Mouse (Mus musculus): ENCODE results near the gene Lhcgr. TPM values are rescaled to one million over a fixed set of nuclear protein-coding genes. Genes with fewer than 3 reads are reported as not detected.

Gene Lhcgr
- total and polyA plus RNA-seq, 3 experiments, result 0.06 TPM; not detected in 2

GRCm38 (mm10) chr17:88755776-88756175, 36.0 kb downstream of the Lhcgr start:
- DNase-seq, result no peak
- H3K4me3 ChIP-seq, result no peak overlapping the region
- no peaks in the 10 kb centered on the region for H3K79me2 ChIP-seq (replicated peaks; ENCODE audit: control insufficient read depth, insufficient read depth, low read length)
- H3K27me3 ChIP-seq (ENCODE audit: control insufficient read depth, insufficient read depth, low read length), result no peaks in the 10 kb centered on the region
- no peak overlapping the region for H3K27ac ChIP-seq
- H3K4me1 ChIP-seq (ENCODE audit: control insufficient read depth, insufficient read depth, low read length), result no peaks in the 10 kb centered on the region
- TF ChIP-seq CTCF (IDR thresholded peaks at IDR 0.05) (no peak), EP300 (IDR thresholded peaks at IDR 0.05; ENCODE audit: insufficient read depth, low read depth, low read length) (no peak), POLR2A (IDR thresholded peaks at IDR 0.05; ENCODE audit: insufficient read depth, low read depth, low read length) (no peak)
- no peaks in the 10 kb centered on the region for H3K36me3 ChIP-seq (ENCODE audit: control insufficient read depth, insufficient read depth, low read length)
- WGBS, result 74% methylated on average over 6 of the region's 6 CpGs
- H3K9ac ChIP-seq (ENCODE audit: low read depth, low read length), result no peak overlapping the region
- intact Hi-C loops (cut with DNase I), result no loop called here

- H3K79me2 ChIP-seq (replicated peaks; ENCODE audit: control insufficient read depth, insufficient read depth, low read length), result no peaks in the 10 kb centered on the region
- no peak overlapping the region for H3K4me3 ChIP-seq
- 60% methylated on average over 12 of the region's 12 CpGs for WGBS
- DNase-seq, result no peak
- no peaks in the 10 kb centered on the region for H3K27me3 ChIP-seq (ENCODE audit: control insufficient read depth, insufficient read depth, low read length)
- no peaks in the 10 kb centered on the region for H3K4me1 ChIP-seq (ENCODE audit: control insufficient read depth, insufficient read depth, low read length)
- intact Hi-C loops (cut with DNase I), result loop anchor here (1.0 kb wide), 1 partner anchor 100 kb away; no protein-coding TSS in a partner anchor
- no peaks in the 10 kb centered on the region for H3K36me3 ChIP-seq (ENCODE audit: control insufficient read depth, insufficient read depth, low read length)
- TF ChIP-seq POLR2A (IDR thresholded peaks at IDR 0.05; ENCODE audit: insufficient read depth, low read depth, low read length) (no peak), EP300 (IDR thresholded peaks at IDR 0.05; ENCODE audit: insufficient read depth, low read depth, low read length) (no peak), CTCF (IDR thresholded peaks at IDR 0.05) (no peak)
- H3K9ac ChIP-seq (ENCODE audit: low read depth, low read length), result no peak overlapping the region
- H3K27ac ChIP-seq, result no peak overlapping the region
Observed at GRCm38 (mm10) chr17:88753472-88753857, 38.3 kb downstream of the Lhcgr start.

- Histone ChIP-seq H3K4me3 (no peak overlapping the region), H3K4me1 (ENCODE audit: control insufficient read depth, insufficient read depth, low read length) (no peaks in the 10 kb centered on the region), H3K79me2 (replicated peaks; ENCODE audit: control insufficient read depth, insufficient read depth, low read length) (no peaks in the 10 kb centered on the region), H3K27me3 (ENCODE audit: control insufficient read depth, insufficient read depth, low read length) (no peaks in the 10 kb centered on the region), H3K27ac (no peak overlapping the region), H3K9ac (ENCODE audit: low read depth, low read length) (no peak overlapping the region), H3K36me3 (ENCODE audit: control insufficient read depth, insufficient read depth, low read length) (no peaks in the 10 kb centered on the region)
- DNase-seq, result peak in 1 of 2 experiments; percentile 7
- TF ChIP-seq CTCF (IDR thresholded peaks at IDR 0.05) (peak; percentile 63), EP300 (IDR thresholded peaks at IDR 0.05; ENCODE audit: insufficient read depth, low read depth, low read length) (no peak)
- 9% methylated on average over 17 of the region's 17 CpGs for WGBS
- intact Hi-C loops (cut with DNase I), result loop anchor here (1.0 kb wide), 1 partner anchor 100 kb away; no protein-coding TSS in a partner anchor
Observed at GRCm38 (mm10) chr17:88752827-88753471, 38.8 kb downstream of the Lhcgr start.

- no peaks in the 10 kb centered on the region for H3K36me3 ChIP-seq (ENCODE audit: control insufficient read depth, insufficient read depth, low read length)
- H3K4me3 ChIP-seq, result no peak overlapping the region
- H3K79me2 ChIP-seq (replicated peaks; ENCODE audit: control insufficient read depth, insufficient read depth, low read length), result no peaks in the 10 kb centered on the region
- no peak for DNase-seq
- no peak overlapping the region for H3K27ac ChIP-seq
- intact Hi-C loops (cut with DNase I), result no loop called here
- no peaks in the 10 kb centered on the region for H3K4me1 ChIP-seq (ENCODE audit: control insufficient read depth, insufficient read depth, low read length)
- WGBS, result 50% methylated on average over 8 of the region's 8 CpGs
- H3K27me3 ChIP-seq (ENCODE audit: control insufficient read depth, insufficient read depth, low read length), result no peaks in the 10 kb centered on the region
- no peak overlapping the region for H3K9ac ChIP-seq (ENCODE audit: low read depth, low read length)
- TF ChIP-seq POLR2A (IDR thresholded peaks at IDR 0.05; ENCODE audit: insufficient read depth, low read depth, low read length) (no peak), EP300 (IDR thresholded peaks at IDR 0.05; ENCODE audit: insufficient read depth, low read depth, low read length) (no peak), CTCF (IDR thresholded peaks at IDR 0.05) (no peak)
Observed at GRCm38 (mm10) chr17:88749646-88750045, 42.1 kb downstream of the Lhcgr start.

- H3K36me3 ChIP-seq (ENCODE audit: control insufficient read depth, insufficient read depth, low read length), result no peaks in the 10 kb centered on the region
- DNase-seq, result no peak
- WGBS, result 64% methylated on average over 8 of the region's 8 CpGs
- no peaks in the 10 kb centered on the region for H3K79me2 ChIP-seq (replicated peaks; ENCODE audit: control insufficient read depth, insufficient read depth, low read length)
- H3K27me3 ChIP-seq (ENCODE audit: control insufficient read depth, insufficient read depth, low read length), result no peaks in the 10 kb centered on the region
- H3K4me1 ChIP-seq (ENCODE audit: control insufficient read depth, insufficient read depth, low read length), result no peaks in the 10 kb centered on the region
- intact Hi-C loops (cut with DNase I), result no loop called here
- TF ChIP-seq POLR2A (IDR thresholded peaks at IDR 0.05; ENCODE audit: insufficient read depth, low read depth, low read length) (no peak), EP300 (IDR thresholded peaks at IDR 0.05; ENCODE audit: insufficient read depth, low read depth, low read length) (no peak), CTCF (IDR thresholded peaks at IDR 0.05) (no peak)
- H3K9ac ChIP-seq (ENCODE audit: low read depth, low read length), result no peak overlapping the region
- H3K4me3 ChIP-seq, result no peak overlapping the region
- no peak overlapping the region for H3K27ac ChIP-seq
Observed at GRCm38 (mm10) chr17:88706231-88706649, 85.5 kb downstream of the Lhcgr start.

- intact Hi-C loops (cut with DNase I), result no loop called here
- 52% methylated on average over 4 of the region's 4 CpGs for WGBS
- no peak overlapping the region for H3K27ac ChIP-seq
Observed at GRCm38 (mm10) chr17:88703112-88703511, 88.7 kb downstream of the Lhcgr start.

More at GRCm38 (mm10) chr17:88703112-88703511, 88.7 kb downstream of the Lhcgr start:
- H3K36me3 ChIP-seq (ENCODE audit: control insufficient read depth, insufficient read depth, low read length), result no peaks in the 10 kb centered on the region
- H3K9ac ChIP-seq (ENCODE audit: low read depth, low read length), result no peak overlapping the region
- H3K27me3 ChIP-seq (ENCODE audit: control insufficient read depth, insufficient read depth, low read length), result no peaks in the 10 kb centered on the region
- H3K79me2 ChIP-seq (replicated peaks; ENCODE audit: control insufficient read depth, insufficient read depth, low read length), result no peaks in the 10 kb centered on the region
- TF ChIP-seq EP300 (IDR thresholded peaks at IDR 0.05; ENCODE audit: insufficient read depth, low read depth, low read length), result no peak
- TF ChIP-seq CTCF (IDR thresholded peaks at IDR 0.05), result no peak
- TF ChIP-seq POLR2A (IDR thresholded peaks at IDR 0.05; ENCODE audit: insufficient read depth, low read depth, low read length), result no peak
- no peak for DNase-seq
- H3K4me3 ChIP-seq, result no peak overlapping the region
- H3K4me1 ChIP-seq (ENCODE audit: control insufficient read depth, insufficient read depth, low read length), result no peaks in the 10 kb centered on the region

Data from heart, adult 2 months (tissue).